Mouse (Mus musculus): ENCODE results near the gene Baiap2l1. TPM values are rescaled to one million over a fixed set of nuclear protein-coding genes. Genes with fewer than 3 reads are reported as not detected.
A peak's percentile ranks its signal among the peaks of the same experiment; 100 is the strongest.

The Baiap2l1 gene
- polyA plus RNA-seq, 1 experiment = 68.8 TPM

DNA sequence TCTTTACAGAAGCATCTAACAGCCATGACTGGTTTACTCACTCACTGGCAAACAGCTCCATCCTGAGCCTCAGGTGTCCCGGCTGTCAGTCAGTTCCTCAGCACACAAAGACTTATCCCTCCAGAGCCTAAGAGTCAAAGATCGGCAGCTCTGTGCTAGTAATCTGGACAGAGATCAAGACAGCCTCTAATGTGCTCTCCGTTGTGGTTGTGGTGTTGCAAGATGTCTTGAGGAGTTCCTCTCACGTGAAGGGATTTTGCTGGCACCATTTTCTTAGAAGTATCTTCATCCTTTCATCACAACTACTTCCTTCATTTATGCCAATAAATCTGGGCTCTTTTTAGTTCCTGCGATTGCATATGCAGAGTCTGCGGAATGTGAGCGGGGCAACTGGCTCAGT lies 45.7 kb downstream of the Baiap2l1 start:
- Histone ChIP-seq H3K27me3 (ENCODE audit: control insufficient read depth, insufficient read depth, insufficient read length) (no peaks in the 10 kb centered on the region), H3ac (ENCODE audit: control insufficient read depth, insufficient read length) (no peak overlapping the region), H3K4me2 (ENCODE audit: low read depth) (no peak overlapping the region), H3K4me3 (no peak overlapping the region), H3K79me2 (ENCODE audit: control insufficient read depth, insufficient read depth) (peaks cover 24% of the 10 kb centered on the region), H3K36me3 (ENCODE audit: control insufficient read depth, insufficient read depth) (peaks cover 4% of the 10 kb centered on the region)
- TF ChIP-seq REST (IDR thresholded peaks at IDR 0.05; ENCODE audit: insufficient read depth, insufficient read length) = no peak
- TF ChIP-seq MAX (IDR thresholded peaks at IDR 0.05; ENCODE audit: low read depth) = no peak
- no peak for TF ChIP-seq TCF3 (IDR thresholded peaks at IDR 0.05; ENCODE audit: insufficient read length, low read depth)
- TF ChIP-seq CEBPB (IDR thresholded peaks at IDR 0.05; ENCODE audit: insufficient read depth, poor library complexity, severe bottlenecking) = no peak
- TF ChIP-seq TCF12 (IDR thresholded peaks at IDR 0.05; ENCODE audit: insufficient read depth, poor library complexity, severe bottlenecking) = no peak
- TF ChIP-seq POLR2A (IDR thresholded peaks at IDR 0.05; ENCODE audit: insufficient read length, low read depth) = no peak

DNA sequence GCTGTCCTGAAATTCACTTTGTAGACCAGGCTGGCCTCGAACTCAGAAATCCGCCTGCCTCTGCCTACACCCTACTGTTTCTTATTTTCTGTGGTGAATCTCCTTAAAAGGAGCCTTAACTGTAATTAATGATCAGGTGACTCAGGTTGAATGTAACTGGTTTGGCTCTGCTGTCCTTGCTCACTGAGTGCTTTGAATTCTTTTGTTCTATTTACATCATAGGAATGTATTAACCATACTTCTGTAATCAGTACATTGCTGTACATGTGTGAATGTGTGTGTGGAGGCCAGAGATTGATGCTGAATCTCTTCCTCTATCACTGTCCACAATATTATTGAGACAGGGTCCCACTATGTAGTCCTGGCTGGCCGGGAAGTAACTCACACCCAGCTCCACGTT lies 49.0 kb downstream of the Baiap2l1 start:
- Histone ChIP-seq H3K27me3 (ENCODE audit: control insufficient read depth, insufficient read depth, insufficient read length) (no peaks in the 10 kb centered on the region), H3ac (ENCODE audit: control insufficient read depth, insufficient read length) (no peak overlapping the region), H3K36me3 (ENCODE audit: control insufficient read depth, insufficient read depth) (no peaks in the 10 kb centered on the region), H3K79me2 (ENCODE audit: control insufficient read depth, insufficient read depth) (peaks cover 25% of the 10 kb centered on the region), H3K4me3 (no peak overlapping the region), H3K4me2 (ENCODE audit: low read depth) (no peak overlapping the region)
- TF ChIP-seq POLR2A (IDR thresholded peaks at IDR 0.05; ENCODE audit: insufficient read length, low read depth) (no peak), SRF (IDR thresholded peaks at IDR 0.05; ENCODE audit: control insufficient read depth, insufficient read length, low read depth) (no peak), CEBPB (IDR thresholded peaks at IDR 0.05; ENCODE audit: insufficient read depth, poor library complexity, severe bottlenecking) (no peak), TCF12 (IDR thresholded peaks at IDR 0.05; ENCODE audit: insufficient read depth, poor library complexity, severe bottlenecking) (no peak), TCF3 (IDR thresholded peaks at IDR 0.05; ENCODE audit: insufficient read length, low read depth) (no peak)

DNA sequence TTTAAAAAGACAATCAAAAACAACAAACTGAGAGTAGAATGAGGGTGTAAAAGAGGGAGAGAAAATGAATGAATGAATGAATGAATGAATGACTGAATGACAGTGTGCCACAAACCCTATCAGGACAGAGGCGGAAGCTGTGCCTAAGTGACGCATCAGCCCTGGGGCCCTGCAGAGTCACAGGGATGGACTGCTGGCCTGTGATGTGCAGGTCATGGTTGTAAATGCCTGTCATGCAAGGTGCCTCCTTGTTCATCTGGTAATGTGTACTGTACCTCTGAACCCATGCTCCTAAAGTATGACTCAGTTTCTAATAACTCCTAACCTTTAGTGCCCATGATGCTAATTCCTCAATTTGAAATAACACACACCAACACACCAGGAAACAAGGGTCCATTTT lies 54.8 kb downstream of the Baiap2l1 start:
- Histone ChIP-seq H3K4me3 (no peak overlapping the region), H3K36me3 (ENCODE audit: control insufficient read depth, insufficient read depth) (no peaks in the 10 kb centered on the region), H3K79me2 (ENCODE audit: control insufficient read depth, insufficient read depth) (peaks cover 42% of the 10 kb centered on the region), H3K4me2 (ENCODE audit: low read depth) (no peak overlapping the region), H3ac (ENCODE audit: control insufficient read depth, insufficient read length) (no peak overlapping the region), H3K27me3 (ENCODE audit: control insufficient read depth, insufficient read depth, insufficient read length) (no peaks in the 10 kb centered on the region)
- TF ChIP-seq MAX (IDR thresholded peaks at IDR 0.05; ENCODE audit: low read depth) = no peak
- no peak for TF ChIP-seq REST (IDR thresholded peaks at IDR 0.05; ENCODE audit: insufficient read depth, insufficient read length)
- TF ChIP-seq POLR2A (IDR thresholded peaks at IDR 0.05; ENCODE audit: insufficient read length, low read depth) = no peak
- no peak for TF ChIP-seq SRF (IDR thresholded peaks at IDR 0.05; ENCODE audit: control insufficient read depth, insufficient read length, low read depth)
- no peak for TF ChIP-seq TCF3 (IDR thresholded peaks at IDR 0.05; ENCODE audit: insufficient read length, low read depth)
- no peak for TF ChIP-seq MYOG (IDR thresholded peaks at IDR 0.05; ENCODE audit: control insufficient read depth in 1 of 3, insufficient read depth in 1 of 3, insufficient read length in 2 of 3, low read depth in 2 of 3)
- TF ChIP-seq CEBPB (IDR thresholded peaks at IDR 0.05; ENCODE audit: insufficient read depth, poor library complexity, severe bottlenecking) = no peak
- no peak for TF ChIP-seq E2F4 (IDR thresholded peaks at IDR 0.05; ENCODE audit: insufficient read depth)
- TF ChIP-seq POLR2AphosphoS2 (IDR thresholded peaks at IDR 0.05; ENCODE audit: insufficient read length, low read depth) = no peak
- no peak for TF ChIP-seq TCF12 (IDR thresholded peaks at IDR 0.05; ENCODE audit: insufficient read depth, poor library complexity, severe bottlenecking)
- no peak for TF ChIP-seq MYOD1 (IDR thresholded peaks at IDR 0.05; ENCODE audit: control insufficient read depth in 1 of 3, insufficient read length in 2 of 3, low read depth in 2 of 3)

DNA sequence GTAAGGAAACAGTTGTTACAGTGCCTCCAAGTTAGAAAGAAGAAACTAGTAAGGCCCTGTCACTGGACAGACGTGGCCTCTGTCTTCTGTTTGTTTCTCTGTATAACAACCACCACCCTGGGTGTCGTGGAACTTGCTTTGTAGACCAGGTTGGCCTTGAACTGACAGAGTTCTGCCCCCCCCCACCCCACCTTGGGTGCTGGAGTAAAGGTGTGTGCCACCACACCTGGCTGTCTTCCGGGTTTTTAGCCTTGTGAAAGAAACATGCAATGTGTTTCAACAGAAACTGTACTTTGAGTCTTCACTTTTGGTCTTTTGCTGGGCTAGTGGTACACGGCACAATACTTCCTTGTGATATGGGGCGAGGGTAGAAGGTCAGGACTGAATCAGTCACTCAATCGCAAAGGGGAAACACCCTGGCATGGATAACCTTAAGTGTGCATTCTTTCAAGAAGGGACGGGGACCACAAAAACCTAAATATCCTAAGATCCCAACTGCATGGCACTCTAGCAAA lies 61.8 kb downstream of the Baiap2l1 start:
- Histone ChIP-seq H3ac (ENCODE audit: control insufficient read depth, insufficient read length) (no peak overlapping the region), H3K27me3 (ENCODE audit: control insufficient read depth, insufficient read depth, insufficient read length) (no peaks in the 10 kb centered on the region), H3K4me3 (no peak overlapping the region), H3K4me2 (ENCODE audit: low read depth) (peak overlapping the region; percentile 61), H3K36me3 (ENCODE audit: control insufficient read depth, insufficient read depth) (no peaks in the 10 kb centered on the region), H3K79me2 (ENCODE audit: control insufficient read depth, insufficient read depth) (peaks cover 28% of the 10 kb centered on the region)
- no peak for TF ChIP-seq E2F4 (IDR thresholded peaks at IDR 0.05; ENCODE audit: insufficient read depth)
- TF ChIP-seq REST (IDR thresholded peaks at IDR 0.05; ENCODE audit: insufficient read depth, insufficient read length) = no peak
- TF ChIP-seq POLR2AphosphoS2 (IDR thresholded peaks at IDR 0.05; ENCODE audit: insufficient read length, low read depth) = no peak
- TF ChIP-seq MYOD1 (IDR thresholded peaks at IDR 0.05; ENCODE audit: control insufficient read depth in 1 of 3, insufficient read length in 2 of 3, low read depth in 2 of 3) = peak; percentile 7 to 44 (median 18)

DNA sequence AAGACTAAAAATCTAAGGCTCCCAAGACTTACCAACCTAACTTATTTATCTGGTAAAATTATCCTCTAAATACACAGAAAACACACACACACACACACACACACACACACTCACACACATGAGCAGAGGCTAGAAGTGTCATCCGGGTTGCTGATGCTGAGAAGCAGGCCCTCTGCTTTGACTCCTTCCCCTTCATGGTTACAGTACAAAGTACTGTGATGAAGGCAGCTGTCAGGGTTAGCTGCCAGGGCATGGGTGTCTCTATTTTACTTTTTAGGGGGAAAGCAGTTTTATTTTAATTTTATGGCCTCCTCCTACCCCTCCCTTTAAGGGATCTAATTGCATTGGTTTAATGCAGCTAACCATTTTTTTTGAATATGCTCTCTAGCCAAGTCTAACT lies 62.6 kb downstream of the Baiap2l1 start:
- H3K4me3 ChIP-seq = no peak overlapping the region
- H3K27me3 ChIP-seq (ENCODE audit: control insufficient read depth, insufficient read depth, insufficient read length) = no peaks in the 10 kb centered on the region
- H3K79me2 ChIP-seq (ENCODE audit: control insufficient read depth, insufficient read depth) = peaks cover 27% of the 10 kb centered on the region
- H3K4me2 ChIP-seq (ENCODE audit: low read depth) = peak overlapping the region; percentile 61
- TF ChIP-seq POLR2AphosphoS2 (IDR thresholded peaks at IDR 0.05; ENCODE audit: insufficient read length, low read depth) = peak; percentile 38
- TF ChIP-seq E2F4 (IDR thresholded peaks at IDR 0.05; ENCODE audit: insufficient read depth) = no peak
- TF ChIP-seq MYOG (IDR thresholded peaks at IDR 0.05; ENCODE audit: control insufficient read depth in 1 of 3, insufficient read depth in 1 of 3, insufficient read length in 2 of 3, low read depth in 2 of 3) = peak in 2 of 3 experiments; percentile 34 to 55
- TF ChIP-seq SRF (IDR thresholded peaks at IDR 0.05; ENCODE audit: control insufficient read depth, insufficient read length, low read depth) = no peak
- peak in 2 of 3 experiments; percentile 49 to 69 for TF ChIP-seq MYOD1 (IDR thresholded peaks at IDR 0.05; ENCODE audit: control insufficient read depth in 1 of 3, insufficient read length in 2 of 3, low read depth in 2 of 3)
- no peak overlapping the region for H3ac ChIP-seq (ENCODE audit: control insufficient read depth, insufficient read length)
- no peaks in the 10 kb centered on the region for H3K36me3 ChIP-seq (ENCODE audit: control insufficient read depth, insufficient read depth)

Measured in myocyte (in vitro differentiated cells).